Mouse (Mus musculus): Measurements from ENCODE around the gene Evx1. TPM values are rescaled to one million over a fixed set of nuclear protein-coding genes. Genes with fewer than 3 reads are reported as not detected.
A peak's percentile ranks its signal among the peaks of the same experiment; 100 is the strongest.

Gene Evx1
- polyA plus RNA-seq, 1 experiment, result 3.7 TPM

GRCm38 (mm10) chr6:52272766-52273655 lies 40.3 kb upstream of the Evx1 start:
- no peak for DNase-seq (ENCODE audit: low read depth)
- TF ChIP-seq CTCF (IDR thresholded peaks at IDR 0.05; ENCODE audit: borderline replicate concordance, extremely low read depth, insufficient read depth, insufficient read length), result no peak

DNA sequence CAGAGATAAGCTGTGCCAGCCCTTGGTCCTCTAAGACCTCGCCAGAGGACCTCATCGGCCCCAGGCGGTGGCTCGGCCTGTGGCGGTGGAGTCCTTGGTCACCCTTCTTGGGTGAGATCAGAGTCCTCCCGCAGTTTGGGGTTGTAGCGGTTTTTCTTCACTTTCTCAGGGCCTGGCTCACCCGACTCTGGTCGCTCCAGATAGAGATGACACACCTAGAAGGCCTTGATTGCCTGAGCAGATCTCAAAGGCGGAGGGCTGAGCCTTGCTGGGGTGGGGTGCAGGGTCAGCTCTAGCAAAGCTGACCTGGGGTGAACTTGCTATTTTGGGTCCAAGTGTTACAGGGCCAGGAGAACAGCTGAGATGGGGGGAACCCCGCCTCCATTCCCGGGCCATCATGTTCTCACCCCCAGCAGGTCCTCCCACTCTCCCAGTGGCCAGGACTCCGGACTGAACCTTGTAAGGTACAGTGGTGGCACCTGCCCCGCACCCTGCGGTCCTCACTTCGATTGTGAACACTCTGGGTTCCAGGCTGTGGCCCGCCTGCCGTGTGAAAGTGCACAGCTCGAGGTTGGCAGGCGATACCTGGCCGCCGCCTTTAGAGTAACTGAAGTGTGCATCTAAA lies 39.5 kb upstream of the Evx1 start:
- DNase-seq (ENCODE audit: low read depth), result no peak
- TF ChIP-seq POLR2A (IDR thresholded peaks at IDR 0.05; ENCODE audit: borderline replicate concordance, extremely low read depth, insufficient read depth, insufficient read length, poor library complexity, severe bottlenecking), result no peak

DNA sequence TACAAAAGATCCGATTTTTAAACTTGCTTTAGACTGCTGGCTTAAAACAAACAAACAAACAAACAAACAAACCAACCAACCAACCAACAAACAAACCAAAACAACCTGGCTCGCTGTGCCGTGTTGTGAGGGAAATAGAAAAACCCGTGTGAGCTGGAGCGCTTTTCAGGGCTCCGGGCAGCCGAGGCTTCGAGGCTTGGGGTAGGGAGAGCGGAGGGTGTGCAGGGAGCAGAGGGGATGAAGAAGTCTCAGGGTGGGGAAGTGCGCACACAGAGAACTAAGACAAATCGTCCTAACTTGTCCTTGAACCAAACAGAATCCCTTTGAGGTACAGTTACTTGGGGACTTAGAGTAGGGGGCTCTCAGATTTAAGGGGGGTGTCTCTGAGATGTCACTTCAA lies 38.7 kb upstream of the Evx1 start:
- DNase-seq (ENCODE audit: low read depth), result no peak
- TF ChIP-seq POLR2A (IDR thresholded peaks at IDR 0.05; ENCODE audit: borderline replicate concordance, extremely low read depth, insufficient read depth, insufficient read length, poor library complexity, severe bottlenecking), result no peak
- no peak for TF ChIP-seq CTCF (IDR thresholded peaks at IDR 0.05; ENCODE audit: borderline replicate concordance, extremely low read depth, insufficient read depth, insufficient read length)

- no peak for DNase-seq (ENCODE audit: low read depth)
- TF ChIP-seq POLR2A (IDR thresholded peaks at IDR 0.05; ENCODE audit: borderline replicate concordance, extremely low read depth, insufficient read depth, insufficient read length, poor library complexity, severe bottlenecking) (no peak), CTCF (IDR thresholded peaks at IDR 0.05; ENCODE audit: borderline replicate concordance, extremely low read depth, insufficient read depth, insufficient read length) (no peak)
Observed at GRCm38 (mm10) chr6:52275563-52276280, 37.6 kb upstream of the Evx1 start.

DNA sequence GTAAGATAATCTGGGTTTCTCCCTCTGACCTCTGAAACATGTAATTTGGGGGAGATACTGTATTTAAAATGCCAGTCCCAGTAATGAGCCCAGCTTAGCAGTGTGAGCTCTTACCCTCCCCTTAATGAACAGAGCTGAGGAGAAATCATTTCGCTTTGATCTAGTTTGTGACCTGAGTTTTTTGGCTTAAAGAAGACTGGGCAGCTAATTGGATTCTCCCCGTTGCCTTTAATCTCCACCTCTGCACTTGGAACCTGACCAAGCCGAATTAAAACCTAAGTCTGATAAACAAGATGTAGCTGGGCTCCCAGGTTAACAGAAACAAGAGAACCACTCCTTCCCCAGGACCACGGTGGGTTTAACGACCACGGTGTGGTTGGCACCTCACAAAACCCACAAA lies 36.9 kb upstream of the Evx1 start:
- no peak for TF ChIP-seq CTCF (IDR thresholded peaks at IDR 0.05; ENCODE audit: borderline replicate concordance, extremely low read depth, insufficient read depth, insufficient read length)
- TF ChIP-seq POLR2A (IDR thresholded peaks at IDR 0.05; ENCODE audit: borderline replicate concordance, extremely low read depth, insufficient read depth, insufficient read length, poor library complexity, severe bottlenecking), result no peak

GRCm38 (mm10) chr6:52276920-52277319 lies 36.4 kb upstream of the Evx1 start:
- TF ChIP-seq CTCF (IDR thresholded peaks at IDR 0.05; ENCODE audit: borderline replicate concordance, extremely low read depth, insufficient read depth, insufficient read length), result no peak
- TF ChIP-seq POLR2A (IDR thresholded peaks at IDR 0.05; ENCODE audit: borderline replicate concordance, extremely low read depth, insufficient read depth, insufficient read length, poor library complexity, severe bottlenecking), result no peak
- DNase-seq (ENCODE audit: low read depth), result no peak

More for the DNA sequence above, 36.9 kb upstream of the Evx1 start:
- no peak for DNase-seq (ENCODE audit: low read depth)

DNA sequence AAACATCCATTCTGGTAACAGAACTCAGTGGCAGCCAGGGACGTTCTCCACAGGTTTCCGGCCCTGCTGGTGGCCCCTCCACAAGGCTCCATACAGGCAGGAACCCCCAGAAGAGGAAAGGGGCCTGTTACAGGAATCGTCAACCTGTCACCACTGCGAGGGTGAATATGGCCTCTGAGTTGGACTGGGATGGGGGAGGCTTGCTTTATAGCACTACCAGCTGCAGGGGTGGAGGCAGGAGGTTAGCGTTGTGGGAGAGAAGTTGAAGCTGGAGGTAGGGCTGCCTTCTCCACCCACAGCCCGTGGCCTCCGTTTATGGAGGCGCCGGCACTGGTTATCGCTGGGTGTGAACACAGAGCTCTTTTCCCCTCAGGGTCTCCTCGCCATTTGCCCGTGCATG lies 32.2 kb upstream of the Evx1 start:
- TF ChIP-seq CTCF (IDR thresholded peaks at IDR 0.05; ENCODE audit: borderline replicate concordance, extremely low read depth, insufficient read depth, insufficient read length), result no peak
- TF ChIP-seq POLR2A (IDR thresholded peaks at IDR 0.05; ENCODE audit: borderline replicate concordance, extremely low read depth, insufficient read depth, insufficient read length, poor library complexity, severe bottlenecking), result no peak
- DNase-seq (ENCODE audit: low read depth), result no peak

DNA sequence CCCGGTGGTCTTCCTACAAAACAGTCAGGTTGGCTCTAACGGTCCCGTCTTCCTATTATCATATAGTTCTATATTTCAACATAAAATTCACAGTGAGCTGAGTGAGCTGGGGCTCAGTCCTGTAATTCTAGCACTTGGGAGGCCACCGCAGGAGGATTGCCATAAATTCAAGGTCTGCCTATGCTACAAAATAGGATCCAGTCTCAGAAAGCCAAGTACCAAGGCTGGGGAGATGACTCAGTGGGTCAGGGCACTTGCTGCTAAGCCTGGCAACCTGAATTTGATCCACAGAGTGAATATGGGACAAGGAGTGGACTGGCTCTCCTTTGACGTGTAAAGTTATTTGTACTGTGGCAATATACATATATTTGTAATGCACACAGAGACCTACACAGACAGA lies 29.4 kb upstream of the Evx1 start:
- DNase-seq (ENCODE audit: low read depth), result no peak
- TF ChIP-seq CTCF (IDR thresholded peaks at IDR 0.05; ENCODE audit: borderline replicate concordance, extremely low read depth, insufficient read depth, insufficient read length) (no peak), POLR2A (IDR thresholded peaks at IDR 0.05; ENCODE audit: borderline replicate concordance, extremely low read depth, insufficient read depth, insufficient read length, poor library complexity, severe bottlenecking) (no peak)

DNA sequence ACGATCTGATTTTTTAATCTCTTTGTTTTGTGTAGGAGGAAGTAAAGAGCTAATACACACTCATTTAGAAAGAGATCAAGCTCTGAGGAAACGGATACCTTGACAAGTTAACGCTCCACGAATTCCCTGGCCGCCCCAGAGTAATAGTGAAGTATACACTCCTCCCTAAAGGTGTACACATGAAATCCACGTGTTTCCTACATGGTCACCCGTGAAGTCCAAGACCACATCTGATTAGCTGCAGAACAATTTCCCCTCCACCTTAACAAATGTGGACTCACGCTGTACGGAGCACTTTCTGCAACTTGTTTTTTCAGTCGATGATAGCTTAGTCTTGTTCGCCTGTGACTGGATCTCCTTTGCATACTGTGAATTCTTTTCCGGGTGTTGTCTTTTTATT lies 23.1 kb upstream of the Evx1 start:
- DNase-seq (ENCODE audit: low read depth), result no peak
- TF ChIP-seq POLR2A (IDR thresholded peaks at IDR 0.05; ENCODE audit: borderline replicate concordance, extremely low read depth, insufficient read depth, insufficient read length, poor library complexity, severe bottlenecking) (no peak), CTCF (IDR thresholded peaks at IDR 0.05; ENCODE audit: borderline replicate concordance, extremely low read depth, insufficient read depth, insufficient read length) (no peak)

GRCm38 (mm10) chr6:52291021-52291860 lies 22.1 kb upstream of the Evx1 start:
- peak; percentile 55 for DNase-seq (ENCODE audit: low read depth)
- no peak for TF ChIP-seq CTCF (IDR thresholded peaks at IDR 0.05; ENCODE audit: borderline replicate concordance, extremely low read depth, insufficient read depth, insufficient read length)
- no peak for TF ChIP-seq POLR2A (IDR thresholded peaks at IDR 0.05; ENCODE audit: borderline replicate concordance, extremely low read depth, insufficient read depth, insufficient read length, poor library complexity, severe bottlenecking)

GRCm38 (mm10) chr6:52292328-52292727 lies 21.0 kb upstream of the Evx1 start:
- TF ChIP-seq POLR2A (IDR thresholded peaks at IDR 0.05; ENCODE audit: borderline replicate concordance, extremely low read depth, insufficient read depth, insufficient read length, poor library complexity, severe bottlenecking), result no peak
- no peak for TF ChIP-seq CTCF (IDR thresholded peaks at IDR 0.05; ENCODE audit: borderline replicate concordance, extremely low read depth, insufficient read depth, insufficient read length)
- DNase-seq (ENCODE audit: low read depth), result no peak
